Mouse (Mus musculus) bone marrow macrophage, adult 2 months (primary cell): ENCODE measurements at regions not wholly inside any gene's neighbourhood (a gene's known extent, or its start where the extent isn't known, plus 50 kb on each side); places are given as distances from the start of the nearest gene placed in this dataset.
A peak's percentile ranks its signal among the peaks of the same experiment; 100 is the strongest.

Experiments
- H3K27ac ChIP-seq: 2 replicates; pipeline ENCODE4 v1.5.1; 2012; ENCODE audit warnings: low read depth, low read length; ENCODE audit not compliant: insufficient read depth
- H3K4me1 ChIP-seq: 2 replicates; pipeline ENCODE4 v1.6.1; 2012; ENCODE audit warnings: low read length; ENCODE audit not compliant: control insufficient read depth, insufficient read depth
- H3K4me3 ChIP-seq: 2 replicates; pipeline ENCODE4 v1.5.1; 2012; ENCODE audit warnings: mild to moderate bottlenecking, low read length, moderate library complexity; ENCODE audit not compliant: insufficient read depth
- CTCF ChIP-seq: IDR thresholded peaks from 2 replicates; pipeline ENCODE4 v1.5.1; 2012; ENCODE audit warnings: low read depth, mild to moderate bottlenecking, low read length, moderate library complexity
- POLR2A ChIP-seq: IDR thresholded peaks from 2 replicates; pipeline ENCODE4 v1.6.1; 2012; ENCODE audit warnings: mild to moderate bottlenecking, low read depth, low read length, borderline replicate concordance

GRCm38 (mm10) chr16:30177769-30178168, 89.5 kb downstream of the Cpn2 start:
- no peak for TF ChIP-seq CTCF
- no peak for TF ChIP-seq POLR2A
- Histone ChIP-seq H3K4me1 (peaks cover 3% of the 10 kb centered on the region; the same call in 1 of the 2 replicates), H3K27ac (no peak overlapping the region), H3K4me3 (no peak overlapping the region)

GRCm38 (mm10) chr16:30178596-30178995, 88.7 kb downstream of the Cpn2 start:
- no peak for TF ChIP-seq POLR2A
- no peak for TF ChIP-seq CTCF
- H3K27ac ChIP-seq: no peak overlapping the region
- H3K4me1 ChIP-seq: peaks cover 3% of the 10 kb centered on the region; the same call in 1 of the 2 replicates
- H3K4me3 ChIP-seq: no peak overlapping the region

GRCm38 (mm10) chr16:30179504-30179976, 87.8 kb downstream of the Cpn2 start:
- Histone ChIP-seq H3K4me1 (peaks cover 7% of the 10 kb centered on the region), H3K4me3 (no peak overlapping the region)

GRCm38 (mm10) chr16:30181116-30181515, 86.2 kb downstream of the Cpn2 start:
- TF ChIP-seq POLR2A: no peak
- no peak for TF ChIP-seq CTCF
- no peak overlapping the region for H3K4me3 ChIP-seq
- H3K4me1 ChIP-seq: peaks cover 20% of the 10 kb centered on the region
- H3K27ac ChIP-seq: no peak overlapping the region

More at GRCm38 (mm10) chr16:30179504-30179976, 87.8 kb downstream of the Cpn2 start:
- H3K27ac ChIP-seq: no peak overlapping the region
- no peak for TF ChIP-seq POLR2A
- no peak for TF ChIP-seq CTCF

GRCm38 (mm10) chr16:30184591-30185265, 82.6 kb downstream of the Cpn2 start:
- peak overlapping the region; percentile 44 for H3K27ac ChIP-seq
- TF ChIP-seq POLR2A (no peak), CTCF (no peak)
- H3K4me3 ChIP-seq: peak overlapping the region; percentile 13; the same call in 1 of the 2 replicates
- H3K4me1 ChIP-seq: peaks cover 31% of the 10 kb centered on the region

- TF ChIP-seq CTCF: no peak
- no peak for TF ChIP-seq POLR2A
- H3K27ac ChIP-seq: no peak overlapping the region
- H3K4me3 ChIP-seq: no peak overlapping the region
- peaks cover 31% of the 10 kb centered on the region for H3K4me1 ChIP-seq
These were observed 81.6 kb downstream of the Cpn2 start for GRCm38 (mm10) chr16:30185707-30186106.

- Histone ChIP-seq H3K4me3 (no peak overlapping the region), H3K27ac (no peak overlapping the region), H3K4me1 (peaks cover 31% of the 10 kb centered on the region)
- TF ChIP-seq CTCF: no peak
- no peak for TF ChIP-seq POLR2A
These were observed 81.0 kb downstream of the Cpn2 start for GRCm38 (mm10) chr16:30186201-30186700.

- no peak for TF ChIP-seq POLR2A
- TF ChIP-seq CTCF: no peak
- no peak overlapping the region for H3K27ac ChIP-seq
- H3K4me1 ChIP-seq: peaks cover 31% of the 10 kb centered on the region
- H3K4me3 ChIP-seq: no peak overlapping the region
These were observed 80.5 kb downstream of the Cpn2 start for GRCm38 (mm10) chr16:30186701-30187270.

GRCm38 (mm10) chr16:30187400-30187799, 79.9 kb downstream of the Cpn2 start:
- Histone ChIP-seq H3K4me3 (peak overlapping the region; percentile 40; the same call in 1 of the 2 replicates), H3K4me1 (peaks cover 31% of the 10 kb centered on the region), H3K27ac (no peak overlapping the region)
- TF ChIP-seq POLR2A (no peak), CTCF (no peak)

GRCm38 (mm10) chr16:30187907-30188414, 79.3 kb downstream of the Cpn2 start:
- H3K27ac ChIP-seq: no peak overlapping the region; the same call in 1 of the 2 replicates
- TF ChIP-seq POLR2A (no peak), CTCF (peak; percentile 75)
- H3K4me3 ChIP-seq: peak overlapping the region; percentile 40
- peaks cover 31% of the 10 kb centered on the region for H3K4me1 ChIP-seq
